Mouse (Mus musculus) frontal cortex, adult 2 months (tissue): Measurements from ENCODE around the gene Ror1. TPM values are rescaled to one million over a fixed set of nuclear protein-coding genes. Genes with fewer than 3 reads are reported as not detected.

ENCODE experiments used
- DNase-seq, 2 experiments: peaks; one replicate each; pipeline ENCODE4 v3.0.0; 2022; ENCODE audit warnings: low spot score in 1 of 2; ENCODE audit errors: extremely low spot score in 1 of 2
- polyA plus RNA-seq: library from polyadenylated mRNA; depleted of rRNA; stranded (reverse); fragments of >200 nt; gene quantifications from 2 replicates; pipeline ENCODE4 v1.2.3, GENCODE M21; 2012; rRNA removed

Ror1 gene
- polyA plus RNA-seq, 1 experiment = 0.98 TPM

DNA sequence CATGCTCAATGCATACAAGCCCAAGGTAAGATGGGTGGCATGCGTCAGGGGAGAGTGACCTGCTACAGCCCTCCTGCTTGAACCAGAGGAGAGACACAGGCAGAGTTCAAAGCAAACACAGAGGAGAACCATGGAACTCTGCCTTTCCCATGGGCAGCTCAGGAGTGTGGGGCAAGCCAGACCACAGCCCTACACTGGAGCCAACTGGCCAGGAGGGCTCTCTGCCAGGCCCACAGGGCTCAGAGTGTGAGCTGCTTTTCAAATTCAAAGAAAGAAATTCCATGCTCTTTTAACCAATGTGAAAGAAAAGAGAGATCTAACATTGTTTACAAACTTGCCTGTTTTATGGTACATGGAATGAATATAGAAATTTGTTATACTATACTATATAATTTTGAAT is 330.5 kb downstream of the Ror1 start:
- DNase-seq = no peak

DNA sequence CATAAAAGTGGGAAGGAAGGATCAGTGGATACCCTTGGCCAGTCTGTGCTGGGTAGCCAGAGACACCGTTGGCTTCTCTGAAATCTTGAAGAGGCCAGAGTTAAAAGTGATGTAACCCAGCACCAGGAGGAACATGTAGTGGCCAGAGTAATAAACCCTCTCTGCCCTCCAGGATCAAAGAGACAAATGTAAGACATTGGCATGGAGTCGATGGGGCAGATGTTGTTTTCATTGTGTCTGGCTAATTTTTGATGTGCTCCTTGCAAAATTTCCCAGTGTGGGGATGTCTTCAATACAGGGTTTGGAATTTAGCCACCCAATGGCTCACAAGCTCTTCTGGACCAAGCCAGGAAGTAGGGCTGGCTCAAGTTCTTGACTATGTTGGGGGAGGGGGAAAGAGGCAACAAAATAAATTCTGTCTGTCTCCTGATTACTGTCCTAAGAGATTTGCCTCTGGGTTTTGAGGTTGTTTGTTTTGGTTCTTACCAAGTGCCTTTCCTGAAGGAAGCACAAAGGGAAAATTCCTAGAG is 333.8 kb downstream of the Ror1 start:
- DNase-seq = no peak

DNA sequence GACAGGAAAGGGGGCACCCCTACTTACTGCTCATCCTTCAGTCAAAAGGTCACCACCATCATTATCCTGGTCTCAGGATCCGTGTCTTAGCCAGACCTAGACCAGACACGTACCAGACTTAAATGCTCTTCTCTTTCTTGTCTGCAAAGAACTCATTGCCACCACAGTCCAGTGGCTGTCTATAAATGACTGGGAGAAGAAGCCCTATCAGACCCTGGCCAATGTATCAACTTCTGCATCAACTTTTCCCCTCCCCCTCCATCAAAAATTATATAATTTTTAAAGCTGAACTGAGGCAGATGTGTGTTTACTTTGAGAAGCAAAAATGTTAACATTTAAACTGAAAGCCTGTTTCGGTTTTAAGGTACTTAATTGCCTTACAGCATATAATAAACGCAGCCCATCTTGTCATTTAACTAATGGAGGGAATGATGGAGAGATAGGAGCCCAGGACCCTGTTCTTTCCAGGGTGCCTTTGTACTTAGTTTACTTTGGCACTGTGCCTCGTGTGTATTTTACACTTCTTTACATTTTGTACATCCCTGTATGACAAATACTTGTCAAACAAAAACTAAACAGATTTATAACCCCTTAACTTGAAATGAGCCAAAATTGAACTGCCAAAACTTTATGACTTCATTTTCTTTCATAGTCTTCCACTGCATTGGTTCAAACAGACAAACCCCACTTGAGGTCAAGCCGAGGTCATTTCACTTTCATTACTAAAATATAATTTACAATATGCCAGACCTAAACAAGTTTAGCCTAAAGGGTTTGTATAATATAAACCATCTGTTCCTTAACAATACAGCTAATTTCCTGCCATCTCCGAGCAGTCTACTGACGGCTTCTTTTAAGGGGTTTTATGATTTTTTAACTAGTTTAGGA is 339.9 kb downstream of the Ror1 start:
- DNase-seq = no peak

DNA sequence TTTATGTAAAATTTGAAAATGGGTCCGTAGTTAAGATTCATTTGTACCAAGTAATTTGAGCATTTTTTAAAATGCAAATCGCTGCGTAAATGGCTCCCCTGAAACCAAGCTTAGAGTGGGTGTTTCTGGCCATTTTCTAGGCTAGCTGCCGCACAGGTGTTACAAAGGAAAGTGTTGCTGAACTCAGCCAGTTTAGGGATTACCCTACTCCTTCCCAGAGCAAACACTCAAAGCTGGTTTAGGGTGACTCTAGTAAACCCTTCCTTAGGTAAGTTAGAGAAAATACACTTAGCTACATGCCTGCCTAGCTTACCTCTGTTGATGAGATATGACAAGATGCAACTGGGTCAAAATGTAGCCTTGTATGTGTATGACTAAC is 340.6 kb downstream of the Ror1 start:
- no peak for DNase-seq

DNA sequence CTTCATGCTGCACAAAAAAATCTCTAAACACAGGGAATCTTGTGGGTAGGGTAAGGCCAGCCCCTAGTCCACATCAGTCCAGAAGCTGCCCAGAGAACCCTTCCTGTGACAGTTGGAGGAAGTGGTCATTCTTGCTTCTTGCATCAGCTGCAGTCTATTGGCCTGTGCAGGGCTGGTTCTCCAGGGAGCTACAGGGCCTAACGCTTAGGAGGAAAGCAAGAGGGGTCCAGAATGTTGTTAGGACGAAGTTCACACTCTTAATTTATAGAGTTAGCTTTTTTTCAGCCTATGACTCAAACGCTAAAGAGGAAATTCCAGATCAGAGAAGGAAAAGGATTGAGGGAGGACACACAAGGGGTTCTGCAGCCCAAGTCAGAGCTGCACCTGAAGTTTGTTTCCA is 351.3 kb downstream of the Ror1 start:
- DNase-seq = no peak

DNA sequence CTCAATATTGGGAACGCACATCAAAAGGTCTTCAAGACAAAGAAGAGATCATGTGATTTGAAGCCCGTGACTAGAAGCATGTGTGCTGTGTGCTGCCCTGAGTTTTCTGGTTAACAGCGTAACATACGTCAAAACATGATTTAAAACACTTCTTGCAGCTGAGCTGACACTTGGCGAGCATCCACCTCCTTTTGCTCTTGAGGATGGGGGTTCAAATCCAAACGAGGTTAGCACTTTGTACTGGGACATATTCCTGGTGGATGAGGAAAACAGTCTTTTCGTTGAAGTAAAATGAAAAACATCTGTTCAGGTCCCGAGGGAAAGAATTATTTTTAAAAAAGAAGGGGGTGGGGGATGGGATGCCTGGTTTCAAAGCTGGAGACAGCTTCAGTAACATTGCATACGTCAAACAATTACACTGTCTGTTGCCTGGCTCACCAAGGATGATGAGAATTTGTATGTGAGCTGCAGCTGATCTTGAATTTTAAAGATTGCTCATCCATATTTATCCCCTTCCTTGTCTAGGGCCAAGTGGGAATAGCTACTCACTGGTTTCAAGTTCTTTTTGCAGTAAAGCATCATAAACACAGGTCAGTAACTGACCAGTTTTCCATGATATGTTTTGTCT is 367.0 kb downstream of the Ror1 start:
- DNase-seq = no peak

DNA sequence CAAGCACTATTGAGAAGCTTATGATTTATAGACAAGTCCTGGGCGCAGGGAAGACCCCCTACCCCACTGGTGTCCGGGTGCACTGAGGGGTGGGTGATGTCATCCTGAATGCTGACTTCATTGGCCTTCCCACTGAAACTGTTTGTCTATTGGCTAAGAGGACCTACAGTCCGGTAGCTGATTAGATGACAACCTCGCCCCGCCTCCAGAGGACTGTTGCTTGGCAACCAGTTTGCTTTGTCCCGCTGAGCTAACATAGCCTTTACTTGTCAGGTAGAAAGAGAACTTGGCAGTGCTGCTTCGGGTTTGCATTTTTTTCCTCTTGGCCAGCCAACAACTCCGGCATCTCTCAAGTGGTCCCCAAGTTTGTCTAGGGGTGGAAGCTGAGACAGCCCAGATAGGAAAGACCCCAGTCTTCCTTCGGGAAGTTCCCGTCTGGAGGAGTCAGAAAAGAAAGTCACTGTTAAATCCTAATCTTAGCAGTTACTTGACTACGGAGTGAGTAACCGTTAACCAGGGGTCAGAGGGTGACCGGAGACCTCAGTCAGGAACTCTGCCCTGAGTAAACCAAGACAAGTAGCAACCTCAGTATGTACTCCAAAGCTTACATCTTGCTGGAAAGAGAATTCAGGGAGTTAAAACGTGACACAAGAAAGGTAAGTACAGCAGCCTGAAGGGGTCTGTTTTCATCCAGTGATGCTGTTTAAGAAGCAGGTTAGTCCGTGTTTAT is 383.2 kb downstream of the Ror1 start, which contains the start of gene Ube2u:
TSS of gene Ube2u (plus strand) at position 258 of the 730 bp plus-strand sequence.
- DNase-seq = peak; percentile 7 to 30

DNA sequence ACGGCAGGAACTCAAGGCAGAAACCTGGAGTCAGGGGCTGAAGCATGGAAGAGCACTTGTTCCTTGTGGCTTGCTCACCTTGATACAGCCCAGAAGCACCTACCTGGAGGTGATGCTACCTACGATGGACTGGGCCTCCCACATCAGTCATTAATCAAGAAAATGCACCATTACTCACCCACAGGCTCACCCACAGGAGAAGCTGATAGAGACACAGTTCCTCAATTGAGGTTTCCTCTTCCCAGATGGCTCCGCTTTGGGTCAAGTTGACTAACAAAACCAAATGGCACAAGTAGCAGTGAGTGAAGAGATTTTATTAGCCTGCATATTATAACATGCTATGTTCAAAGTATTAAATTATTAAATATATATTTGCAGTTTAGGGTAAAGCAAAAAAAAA is 392.9 kb downstream of the Ror1 start:
- no peak for DNase-seq

Other genes with a start within 250 kb of the Ror1 start
- gene Pgm1, start 166.4 kb upstream of the Ror1 start, polyA plus RNA-seq = 61.9 and 64.6 TPM in 2 replicates
- 3.8 and 4.9 TPM in 2 replicates for gene Itgb3bp, start 166.0 kb upstream of the Ror1 start, polyA plus RNA-seq